Mouse (Mus musculus) bone marrow macrophage, adult 2 months (primary cell): ENCODE data around the gene Cfl2. TPM values are rescaled to one million over a fixed set of nuclear protein-coding genes. Genes with fewer than 3 reads are reported as not detected.
"Not testable (repeated sequence)": the region's sequence is repeated elsewhere in the genome, so short reads cannot be mapped to it uniquely, and the experiment has no call there.

Source experiments
- H3K27ac ChIP-seq: 2 replicates; pipeline ENCODE4 v1.5.1; 2012; ENCODE audit warnings: low read depth, low read length; ENCODE audit not compliant: insufficient read depth
- H3K4me1 ChIP-seq: 2 replicates; pipeline ENCODE4 v1.6.1; 2012; ENCODE audit warnings: low read length; ENCODE audit not compliant: control insufficient read depth, insufficient read depth
- H3K4me3 ChIP-seq: 2 replicates; pipeline ENCODE4 v1.5.1; 2012; ENCODE audit warnings: mild to moderate bottlenecking, low read length, moderate library complexity; ENCODE audit not compliant: insufficient read depth
- CTCF ChIP-seq: IDR thresholded peaks from 2 replicates; pipeline ENCODE4 v1.5.1; 2012; ENCODE audit warnings: low read depth, mild to moderate bottlenecking, low read length, moderate library complexity
- POLR2A ChIP-seq: IDR thresholded peaks from 2 replicates; pipeline ENCODE4 v1.6.1; 2012; ENCODE audit warnings: mild to moderate bottlenecking, low read depth, low read length, borderline replicate concordance
- polyA plus RNA-seq: library from polyadenylated mRNA; stranded (reverse); fragments of >200 nt; gene quantifications from 2 replicates; pipeline ENCODE4 v1.2.4, GENCODE M21; 2012; ENCODE audit not compliant: missing spikeins, insufficient read depth, insufficient read length

The Cfl2 gene
- polyA plus RNA-seq, 1 experiment, result 24.3 TPM

DNA sequence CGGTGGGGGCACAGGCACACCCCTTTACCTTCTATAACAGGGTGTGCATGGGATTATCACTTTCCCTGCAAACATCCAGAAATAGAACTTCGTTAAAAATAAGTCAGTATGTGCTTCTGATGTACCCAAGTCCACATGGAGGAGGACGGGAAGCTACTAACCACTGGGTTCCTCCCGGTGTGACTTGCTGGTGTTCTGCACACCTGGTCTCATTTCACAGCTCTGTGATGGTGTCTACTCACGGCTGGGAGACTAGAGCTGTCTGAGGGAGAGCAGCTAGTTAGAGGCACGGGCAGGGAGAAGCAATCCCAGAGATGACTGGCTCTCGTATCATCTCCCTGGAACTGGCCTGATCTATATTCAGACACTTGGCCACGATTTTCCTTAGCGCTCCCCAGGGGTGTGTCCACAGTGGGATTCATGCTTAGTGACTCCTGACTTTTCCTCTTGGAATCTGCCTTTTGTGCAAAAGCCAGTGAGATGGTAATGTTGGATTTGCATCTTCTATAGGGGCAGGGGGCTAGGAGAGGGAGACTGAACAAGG is 28.7 kb downstream of the Cfl2 start:
- TF ChIP-seq POLR2A (no peak), CTCF (no peak)
- peaks cover 7% of the 10 kb centered on the region for H3K4me1 ChIP-seq
- H3K27ac ChIP-seq, result no peak overlapping the region
- H3K4me3 ChIP-seq, result no peak overlapping the region

DNA sequence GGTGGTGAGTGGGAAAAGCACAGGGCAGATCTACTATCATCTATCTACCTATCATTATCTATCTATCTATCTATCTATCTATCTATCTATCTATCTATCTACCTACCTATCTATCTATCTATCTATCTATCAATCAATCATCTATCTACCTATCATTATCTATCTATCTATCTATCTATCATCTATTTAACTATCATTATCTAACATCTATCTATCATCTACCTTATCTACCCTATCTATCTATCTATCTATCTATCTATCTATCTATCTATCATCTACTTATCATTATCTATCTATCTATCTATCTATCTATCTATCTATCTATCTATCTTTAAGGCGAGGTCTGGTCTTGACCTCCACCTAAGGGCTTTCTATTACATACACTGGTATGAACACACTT is 30.8 kb downstream of the Cfl2 start:
- H3K27ac ChIP-seq, H3K4me3 ChIP-seq, H3K4me1 ChIP-seq: not testable (repeated sequence)

DNA sequence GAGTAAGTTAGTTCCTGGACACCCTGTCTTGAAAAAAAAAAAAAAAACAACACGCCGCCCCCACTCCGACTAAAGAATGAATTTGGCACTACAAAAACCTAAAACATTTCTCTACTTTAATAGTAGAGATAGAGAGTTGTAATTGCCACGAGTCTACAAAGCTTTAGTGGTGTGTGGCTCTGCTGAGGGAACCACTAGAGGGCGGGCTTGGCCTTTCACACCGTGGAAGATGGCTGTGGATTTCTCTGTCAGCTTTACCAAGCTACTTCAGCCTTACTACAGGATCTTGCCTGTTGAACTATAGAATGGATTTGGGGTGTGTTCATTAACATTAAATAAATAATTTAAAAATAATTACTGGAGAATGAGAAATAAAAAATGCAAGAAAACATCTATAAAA is 32.1 kb downstream of the Cfl2 start:
- Histone ChIP-seq H3K27ac (no peak overlapping the region), H3K4me1 (peaks cover 8% of the 10 kb centered on the region), H3K4me3 (no peak overlapping the region)
- TF ChIP-seq POLR2A (no peak), CTCF (peak; percentile 75)

DNA sequence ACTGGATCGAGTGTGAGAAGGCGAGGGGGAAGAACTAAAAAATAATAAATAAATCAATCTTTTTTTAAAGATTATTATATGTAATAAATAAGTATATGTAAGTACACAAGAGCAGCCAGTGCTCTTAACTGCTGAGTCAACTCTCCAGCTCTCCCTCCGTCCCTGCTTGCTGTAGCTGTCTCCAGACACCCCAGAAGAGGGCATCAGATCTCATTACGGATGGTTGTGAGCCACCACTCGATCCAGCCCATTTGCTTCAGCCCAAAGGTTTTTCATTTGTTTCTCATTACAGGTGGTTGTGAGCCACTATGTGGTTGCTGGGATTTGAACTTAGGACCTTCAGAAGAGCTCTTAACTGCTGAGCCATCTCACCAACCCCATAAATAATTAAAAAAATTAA is 32.8 kb downstream of the Cfl2 start:
- Histone ChIP-seq H3K27ac (no peak overlapping the region), H3K4me1 (peaks cover 4% of the 10 kb centered on the region; the same call in 1 of the 2 replicates), H3K4me3 (no peak overlapping the region)
- no peak for TF ChIP-seq CTCF
- no peak for TF ChIP-seq POLR2A

DNA sequence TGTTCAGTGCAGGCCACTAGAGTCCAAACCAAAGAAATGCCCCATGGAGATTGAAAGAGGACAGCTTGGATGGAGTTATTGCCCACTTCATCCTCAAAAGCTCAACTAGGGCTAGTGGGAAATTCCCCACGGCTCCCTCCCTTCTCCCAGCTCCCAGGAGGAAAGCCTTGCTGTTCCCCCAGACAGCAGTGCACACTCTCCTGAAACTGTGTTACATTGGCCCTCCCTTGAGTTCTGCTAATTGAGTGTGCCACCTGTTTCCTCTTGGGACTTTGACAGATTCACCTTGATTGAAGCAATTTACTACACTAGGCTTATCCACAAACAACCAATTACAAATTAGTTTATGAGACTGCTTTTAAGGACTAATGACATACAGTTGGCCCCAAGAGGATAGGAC is 34.6 kb downstream of the Cfl2 start:
- H3K27ac ChIP-seq, result no peak overlapping the region
- TF ChIP-seq POLR2A (no peak), CTCF (no peak)
- H3K4me3 ChIP-seq, result no peak overlapping the region
- peaks cover 7% of the 10 kb centered on the region for H3K4me1 ChIP-seq

DNA sequence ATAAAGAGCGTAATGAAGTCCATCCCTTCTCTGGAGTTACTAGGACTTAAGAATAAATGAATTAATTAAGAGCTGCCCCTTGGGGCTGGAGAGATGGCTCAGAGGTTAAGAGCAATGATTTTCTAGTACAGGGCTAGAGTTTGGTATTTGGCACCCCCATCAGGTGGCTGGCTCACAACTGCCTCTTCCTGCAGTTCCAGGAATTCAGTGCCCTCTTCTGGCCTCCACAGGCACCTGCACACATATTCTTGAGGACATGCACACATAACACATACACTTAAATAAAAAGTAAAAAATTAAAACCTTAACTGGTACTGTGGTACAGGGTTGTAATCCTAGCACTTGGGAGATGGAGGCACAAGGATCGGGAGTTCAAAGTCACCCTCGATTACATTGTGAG is 37.5 kb downstream of the Cfl2 start:
- H3K4me1 ChIP-seq, result peaks cover 23% of the 10 kb centered on the region
- H3K27ac ChIP-seq, result no peak overlapping the region
- TF ChIP-seq POLR2A (no peak), CTCF (peak; percentile 71)
- no peak overlapping the region for H3K4me3 ChIP-seq

DNA sequence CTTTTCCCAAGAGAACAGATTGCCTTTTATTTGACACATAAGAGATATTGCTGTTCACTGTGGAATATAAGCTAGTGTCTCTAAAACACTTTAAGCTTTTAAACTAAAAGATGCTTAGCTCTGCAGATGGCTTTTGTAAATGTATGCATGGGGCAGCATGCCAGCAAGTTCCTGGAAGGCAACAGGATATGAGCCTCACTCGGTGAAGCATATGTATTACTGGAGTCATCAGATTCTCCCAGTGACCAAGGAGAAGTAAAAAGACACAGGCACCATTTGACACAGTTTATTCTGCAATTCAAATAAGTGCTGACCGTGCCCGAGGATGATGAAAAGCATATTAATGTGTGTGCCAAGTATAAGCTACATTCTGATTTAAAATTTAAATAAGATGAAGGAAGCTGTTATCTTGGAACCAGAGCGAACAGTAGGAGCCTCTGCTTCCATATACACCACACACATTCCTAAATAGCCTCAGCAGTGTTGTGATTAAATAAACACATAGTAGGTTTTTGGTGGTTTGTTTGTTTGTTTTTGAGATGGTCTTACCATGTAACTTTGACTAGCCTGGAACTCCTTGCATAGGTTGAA is 39.7 kb downstream of the Cfl2 start:
- TF ChIP-seq POLR2A (no peak), CTCF (no peak)
- H3K4me3 ChIP-seq, result no peak overlapping the region
- H3K4me1 ChIP-seq, result peaks cover 32% of the 10 kb centered on the region
- H3K27ac ChIP-seq, result peak overlapping the region; percentile 19; the same call in 1 of the 2 replicates

DNA sequence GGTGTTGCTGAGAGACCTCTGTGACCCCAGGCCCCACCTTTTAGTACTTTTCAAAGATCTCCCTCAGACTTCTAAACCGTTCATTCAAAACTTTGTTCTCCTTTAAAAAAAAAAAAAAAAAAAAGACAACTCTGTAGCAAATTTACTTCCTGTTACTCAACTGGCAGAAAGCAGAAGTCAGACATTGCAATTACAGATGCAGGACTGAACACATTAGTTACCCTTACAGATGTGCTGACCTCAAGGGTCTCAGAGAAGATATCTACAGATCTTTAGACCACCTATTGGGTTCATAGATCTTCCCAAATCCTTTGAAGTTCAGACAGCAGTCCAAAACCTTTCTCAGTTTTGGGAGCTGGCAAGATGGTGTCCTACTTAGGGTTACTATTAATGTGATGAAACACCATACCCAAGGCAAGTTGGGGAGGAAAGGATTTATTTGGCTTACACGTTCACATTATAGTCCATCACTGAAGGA is 42.0 kb downstream of the Cfl2 start:
- peak overlapping the region; percentile 91 for H3K27ac ChIP-seq
- TF ChIP-seq POLR2A, result no peak
- no peak for TF ChIP-seq CTCF
- no peak overlapping the region for H3K4me3 ChIP-seq
- peaks cover 32% of the 10 kb centered on the region for H3K4me1 ChIP-seq

DNA sequence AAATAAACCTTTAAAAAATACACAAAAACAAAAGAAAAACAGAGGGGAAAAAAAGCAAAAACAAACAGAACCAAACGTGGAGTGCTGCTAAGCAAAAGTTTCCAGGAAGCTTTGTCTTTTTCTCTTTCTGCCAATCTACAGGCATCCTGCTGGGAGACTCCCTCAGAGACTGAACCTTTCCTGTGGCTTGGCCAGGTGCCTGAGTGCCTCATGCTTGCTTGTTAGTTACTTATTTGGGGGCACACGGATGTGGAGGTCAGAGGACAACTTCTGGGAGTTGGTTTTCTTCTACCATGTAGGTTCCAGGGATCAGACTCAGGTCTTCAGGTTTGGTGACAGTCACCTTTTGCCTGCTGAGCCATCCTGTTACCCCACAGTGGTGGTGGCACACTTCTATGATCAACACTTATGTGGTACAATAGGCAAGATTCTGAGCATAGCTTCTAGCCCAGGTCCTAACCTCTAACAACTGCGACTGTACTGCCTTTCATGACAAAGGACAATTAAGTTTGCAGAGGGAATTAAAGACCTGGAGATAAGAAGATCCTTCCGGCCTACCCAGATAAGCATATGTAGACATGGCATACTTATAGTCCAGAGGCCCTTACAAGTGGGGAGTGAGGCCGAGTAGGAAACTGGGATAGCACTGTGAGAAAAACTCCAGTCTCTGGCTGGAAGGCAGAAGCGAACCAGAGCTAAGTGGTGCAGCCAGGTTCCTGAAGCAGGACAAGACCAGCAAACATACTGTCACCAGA is 43.3 kb downstream of the Cfl2 start:
- TF ChIP-seq CTCF (no peak), POLR2A (no peak)
- H3K4me1 ChIP-seq, result peaks cover 32% of the 10 kb centered on the region
- no peak overlapping the region for H3K4me3 ChIP-seq
- H3K27ac ChIP-seq, result no peak overlapping the region

DNA sequence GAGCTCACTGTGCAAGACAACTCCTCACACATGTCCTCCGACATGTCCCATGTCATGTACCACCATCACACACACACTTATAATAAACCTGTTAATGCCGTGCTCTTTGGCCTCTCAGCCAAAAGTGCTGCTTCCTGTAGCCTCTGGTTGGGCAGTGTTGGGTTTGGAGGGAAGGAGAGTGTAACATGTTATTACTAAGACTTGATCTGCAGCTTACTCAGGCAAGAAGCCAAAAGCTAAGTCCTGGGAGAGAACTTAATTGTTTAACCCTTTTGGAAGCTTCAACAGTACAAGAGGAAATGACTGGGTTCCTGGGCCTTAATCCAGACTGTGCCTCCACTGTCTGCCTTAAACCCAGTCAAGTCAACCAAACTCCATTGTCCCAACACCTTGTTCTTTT is 52.5 kb downstream of the Cfl2 start:
- TF ChIP-seq POLR2A (no peak), CTCF (no peak)

More for the DNA sequence above, 52.5 kb downstream of the Cfl2 start:
- Histone ChIP-seq H3K27ac (no peak overlapping the region; the same call in 1 of the 2 replicates), H3K4me1 (peaks cover 23% of the 10 kb centered on the region), H3K4me3 (no peak overlapping the region)

Other genes with a start within 250 kb of the Cfl2 start
- 239 and 270 TPM in 2 replicates for gene Sptssa, start 206.3 kb downstream of the Cfl2 start, polyA plus RNA-seq
- 45.7 and 58.2 TPM in 2 replicates for gene Eapp, start 167.0 kb downstream of the Cfl2 start, polyA plus RNA-seq
- gene Snx6, start 67.2 kb downstream of the Cfl2 start, polyA plus RNA-seq, result 77.3 and 89.8 TPM in 2 replicates
- not detected in 2 replicates for gene Gm20403, start 123.7 kb upstream of the Cfl2 start, polyA plus RNA-seq
- gene Baz1a, start 151.5 kb upstream of the Cfl2 start, polyA plus RNA-seq, result 19.8 and 22.2 TPM in 2 replicates
- 9.7 and 12.8 TPM in 2 replicates for gene 2700097O09Rik, start 217.2 kb upstream of the Cfl2 start, polyA plus RNA-seq
- 72.5 and 74.7 TPM in 2 replicates for gene Srp54a, start 217.4 kb upstream of the Cfl2 start, polyA plus RNA-seq